Mouse (Mus musculus) forebrain, embryonic 12.5 days (tissue): ENCODE measurements at regions not wholly inside any gene's neighbourhood (a gene's known extent, or its start where the extent isn't known, plus 50 kb on each side); places are given as distances from the start of the nearest gene placed in this dataset.
A peak's percentile ranks its signal among the peaks of the same experiment; 100 is the strongest.
"Not testable (repeated sequence)": the region's sequence is repeated elsewhere in the genome, so short reads cannot be mapped to it uniquely, and the experiment has no call there.

Experiments used
- ATAC-seq: fragments of 200-750 bp; cut with Nextera tagmentation; 2 replicates; pipeline ENCODE4 v1.8.0; 2017; ENCODE audit warnings: moderate TSS enrichment; ENCODE audit not compliant: low FRiP score
- H3K27ac ChIP-seq: fragments of 300-500 bp; sonication (generic); 2 replicates; pipeline ENCODE4 v1.5.1; 2016; ENCODE audit warnings: mild to moderate bottlenecking
- H3K27me3 ChIP-seq: fragments of 300-500 bp; sonication (generic); 2 replicates; pipeline ENCODE4 v1.6.1; 2016; ENCODE audit warnings: mild to moderate bottlenecking
- H3K36me3 ChIP-seq: fragments of 300-500 bp; sonication (generic); replicated peaks from 2 replicates; pipeline ENCODE4 v1.6.1; 2016; ENCODE audit warnings: mild to moderate bottlenecking
- H3K4me1 ChIP-seq: fragments of 300-500 bp; sonication (generic); 2 replicates; pipeline ENCODE4 v1.6.1; 2016
- H3K4me2 ChIP-seq: fragments of 300-500 bp; sonication (generic); 2 replicates; pipeline ENCODE4 v1.6.1; 2016; ENCODE audit warnings: mild to moderate bottlenecking, moderate library complexity
- H3K4me3 ChIP-seq: fragments of 300-500 bp; sonication (generic); replicated peaks from 2 replicates; pipeline ENCODE4 v1.5.1; 2016; ENCODE audit warnings: mild to moderate bottlenecking
- H3K9ac ChIP-seq: fragments of 300-500 bp; sonication (generic); 2 replicates; pipeline ENCODE4 v1.6.1; 2016; ENCODE audit warnings: mild to moderate bottlenecking
- H3K9me3 ChIP-seq: fragments of 300-500 bp; sonication (generic); 2 replicates; pipeline ENCODE4 v1.6.1; 2016
- WGBS: fragments of 180-500 bp; shearing (Covaris S2); methylation state at CpG from one replicate; pipeline ENCODE4 v1.1.7; 2016; 5-methylcytosine and 5-hydroxymethylcytosine counted together

DNA sequence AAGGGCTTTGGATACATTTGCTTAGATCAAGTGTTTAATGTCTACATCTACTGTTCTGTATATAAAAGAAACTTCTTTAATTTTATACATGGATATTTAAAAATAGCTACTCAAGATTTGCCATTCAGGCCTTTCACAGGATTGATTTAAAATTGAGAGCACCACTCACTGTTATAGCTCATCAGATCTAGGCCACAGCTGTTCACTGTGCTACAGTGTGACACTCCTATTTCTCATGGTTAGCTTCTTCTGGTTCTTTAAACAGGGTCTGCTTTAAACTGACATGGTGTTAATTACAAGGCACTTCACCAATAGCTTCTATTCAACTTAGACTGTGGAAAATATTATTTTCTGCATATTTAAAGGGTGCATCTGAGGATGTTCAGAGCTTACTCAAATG, 655.3 kb downstream of the Fam19a2 start:
- H3K4me2 ChIP-seq: no peak overlapping the region
- H3K9me3 ChIP-seq: no peaks in the 10 kb centered on the region
- H3K4me3 ChIP-seq: no peak overlapping the region
- no peak overlapping the region for H3K9ac ChIP-seq
- no peak overlapping the region for H3K27ac ChIP-seq
- H3K27me3 ChIP-seq: no peaks in the 10 kb centered on the region
- ATAC-seq: no peak
- H3K36me3 ChIP-seq: no peaks in the 10 kb centered on the region
- H3K4me1 ChIP-seq: no peaks in the 10 kb centered on the region

DNA sequence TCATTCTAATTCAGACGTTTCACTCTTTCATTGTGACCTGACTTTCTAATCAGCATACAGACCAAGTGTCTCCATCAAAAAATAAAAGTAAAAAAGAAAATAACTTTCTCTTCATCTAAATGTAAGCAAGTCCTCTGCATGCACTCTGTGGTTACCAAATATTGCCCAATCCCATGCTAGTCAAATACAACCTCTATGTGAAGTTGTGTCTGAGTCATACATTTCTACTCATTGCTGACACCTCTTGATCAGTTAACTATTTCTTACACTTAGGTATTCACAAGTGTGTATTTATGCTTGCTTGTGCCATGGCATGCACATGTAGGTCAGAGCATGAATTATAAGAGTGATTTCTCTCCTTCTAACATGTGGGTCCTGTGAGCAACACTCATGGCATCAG, 666.2 kb downstream of the Fam19a2 start:
- Histone ChIP-seq H3K36me3 (no peaks in the 10 kb centered on the region), H3K27ac (no peak overlapping the region), H3K9me3 (no peaks in the 10 kb centered on the region), H3K4me2 (no peak overlapping the region), H3K4me1 (no peaks in the 10 kb centered on the region), H3K4me3 (no peak overlapping the region), H3K27me3 (no peaks in the 10 kb centered on the region), H3K9ac (no peak overlapping the region)
- WGBS: 73% methylated on average over 1 of the region's 1 CpGs
- no peak for ATAC-seq

DNA sequence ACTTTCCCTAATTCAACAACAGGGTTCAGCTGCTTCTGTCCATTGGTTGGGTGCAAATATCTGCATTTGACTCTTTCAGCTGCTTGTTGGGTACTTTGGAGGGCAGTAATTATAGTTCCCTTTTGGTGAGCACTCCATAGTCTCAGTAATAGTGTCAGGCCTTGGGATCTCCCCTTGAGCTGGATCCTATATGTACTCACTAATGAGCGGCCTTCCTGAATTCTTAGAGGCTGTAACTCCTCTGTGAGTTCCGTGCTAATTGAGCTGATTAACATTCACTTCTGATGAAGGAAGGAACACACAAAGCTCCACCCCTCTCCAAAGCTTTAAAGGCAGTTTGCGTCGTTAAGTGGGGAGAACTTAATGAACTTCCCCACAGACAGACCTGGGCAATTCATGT, 674.9 kb downstream of the Fam19a2 start:
- not testable (repeated sequence) for H3K4me1 ChIP-seq, H3K27me3 ChIP-seq, H3K9ac ChIP-seq, H3K36me3 ChIP-seq, H3K4me2 ChIP-seq, H3K9me3 ChIP-seq, H3K4me3 ChIP-seq, H3K27ac ChIP-seq
- ATAC-seq: peak; percentile 86; the same call in 1 of the 2 replicates
- WGBS: 35% methylated on average over 4 of the region's 4 CpGs
